Mouse (Mus musculus) forebrain, embryonic 16.5 days (tissue): Measurements from ENCODE around the gene Ublcp1. TPM values are rescaled to one million over a fixed set of nuclear protein-coding genes. Genes with fewer than 3 reads are reported as not detected.

Source experiments
- ATAC-seq: fragments of 200-750 bp; cut with Nextera tagmentation; 2 replicates; pipeline ENCODE4 v1.8.0; 2017; ENCODE audit warnings: mild to moderate bottlenecking, moderate library complexity
- H3K27ac ChIP-seq: fragments of 300-500 bp; sonication (generic); 2 replicates; pipeline ENCODE4 v1.5.1; 2014; ENCODE audit warnings: low read length, control low read depth
- H3K27me3 ChIP-seq: fragments of 300-500 bp; sonication (generic); replicated peaks from 2 replicates; pipeline ENCODE4 v1.6.1; 2014; ENCODE audit warnings: low read length; ENCODE audit not compliant: control insufficient read depth, insufficient read depth
- H3K36me3 ChIP-seq: fragments of 300-500 bp; sonication (generic); 2 replicates; pipeline ENCODE4 v1.6.1; 2014; ENCODE audit not compliant: control insufficient read depth, insufficient read depth
- H3K4me1 ChIP-seq: fragments of 300-500 bp; sonication (generic); replicated peaks from 2 replicates; pipeline ENCODE4 v1.6.1; 2014; ENCODE audit warnings: low read length; ENCODE audit not compliant: control insufficient read depth, insufficient read depth
- H3K4me2 ChIP-seq: fragments of 300-500 bp; sonication (generic); 2 replicates; pipeline ENCODE4 v1.6.1; 2014; ENCODE audit warnings: mild to moderate bottlenecking, low read length, control low read depth
- H3K4me3 ChIP-seq: fragments of 300-500 bp; sonication (generic); replicated peaks from 2 replicates; pipeline ENCODE4 v1.5.1; 2014; ENCODE audit warnings: mild to moderate bottlenecking, low read length, control low read depth
- H3K9ac ChIP-seq: fragments of 300-500 bp; sonication (generic); replicated peaks from 2 replicates; pipeline ENCODE4 v1.6.1; 2014; ENCODE audit warnings: low read depth, low read length, control low read depth
- H3K9me3 ChIP-seq: fragments of 300-500 bp; sonication (generic); 2 replicates; pipeline ENCODE4 v1.6.1; 2016; ENCODE audit warnings: low read length; ENCODE audit not compliant: control insufficient read depth
- WGBS: fragments of 180-500 bp; shearing (Covaris S2); extraction: QIAGEN DNeasy Blood & Tissue Kit; methylation state at CpG from one replicate; pipeline ENCODE4 v1.1.7; 2014; 5-methylcytosine and 5-hydroxymethylcytosine counted together
- microRNA-seq: library from miRNA; unstranded; fragments of <30 nt; microRNA quantifications from one replicate; pipeline ENCODE4, GENCODE M21; 2017
- polyA plus RNA-seq: library from polyadenylated mRNA; unstranded; fragments of >200 nt; fragmentation: Nextera tagmentation; extraction: Ambion mirVana; gene quantifications from 2 replicates; pipeline ENCODE4 v1.2.1, GENCODE M21; 2015

Ublcp1 gene
- polyA plus RNA-seq, 1 experiment from 2014 or later, result 53.1 TPM

DNA sequence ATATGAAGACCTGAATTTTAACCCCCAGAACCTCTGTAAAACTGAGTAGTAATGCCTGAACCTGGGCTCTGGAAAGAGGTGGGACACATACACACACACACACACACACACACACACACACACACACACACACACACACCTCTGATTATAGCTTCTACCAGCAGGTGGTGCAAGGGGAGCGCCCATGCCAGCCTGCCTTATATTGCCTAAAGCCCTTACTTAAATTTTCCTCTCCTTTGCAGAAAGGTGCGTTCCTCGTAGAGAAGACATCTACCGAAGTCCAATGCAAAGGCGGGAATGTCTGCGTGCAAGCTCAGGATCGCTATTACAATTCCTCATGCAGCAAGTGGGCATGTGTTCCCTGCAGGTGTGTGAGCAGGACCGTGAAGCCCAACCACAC is 58.0 kb downstream of the Ublcp1 start:
- Histone ChIP-seq H3K9ac (no peak overlapping the region), H3K27me3 (no peaks in the 10 kb centered on the region; the same call in 1 of the 2 replicates), H3K36me3 (no peaks in the 10 kb centered on the region), H3K9me3 (no peaks in the 10 kb centered on the region), H3K4me1 (no peaks in the 10 kb centered on the region), H3K4me2 (no peak overlapping the region), H3K27ac (no peak overlapping the region), H3K4me3 (no peak overlapping the region)
- no peak for ATAC-seq
- 89% methylated on average over 8 of the region's 8 CpGs for WGBS

DNA sequence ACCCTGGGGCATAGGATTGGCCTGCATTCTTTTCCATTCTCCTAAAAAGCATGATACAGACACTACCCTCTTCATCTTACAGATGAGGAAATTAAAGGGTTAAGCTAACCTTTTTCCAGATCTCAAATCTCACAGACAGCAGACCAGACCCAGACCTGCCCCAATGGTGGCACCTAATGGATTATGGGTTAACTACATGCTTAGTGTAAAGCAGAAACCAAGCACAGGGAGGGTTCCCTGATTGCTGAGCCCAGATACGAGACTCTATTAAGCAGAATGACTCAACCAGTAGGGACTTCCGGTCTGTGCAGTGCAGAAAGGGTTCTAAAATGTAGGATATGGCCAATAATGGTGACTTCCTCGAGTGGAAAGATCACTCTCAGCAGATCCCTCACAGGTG is 59.9 kb downstream of the Ublcp1 start:
- H3K27me3 ChIP-seq, result no peaks in the 10 kb centered on the region; the same call in 1 of the 2 replicates
- H3K9ac ChIP-seq, result no peak overlapping the region
- H3K27ac ChIP-seq, result no peak overlapping the region
- H3K9me3 ChIP-seq, result no peaks in the 10 kb centered on the region
- H3K4me2 ChIP-seq, result no peak overlapping the region
- 0 out of 2 replicates have a peak, but pooled peaks cover 3% of the 10 kb centered on the region for H3K4me1 ChIP-seq
- no peak overlapping the region for H3K4me3 ChIP-seq
- WGBS, result 67% methylated on average over 3 of the region's 3 CpGs
- no peak for ATAC-seq
- H3K36me3 ChIP-seq, result no peaks in the 10 kb centered on the region

DNA sequence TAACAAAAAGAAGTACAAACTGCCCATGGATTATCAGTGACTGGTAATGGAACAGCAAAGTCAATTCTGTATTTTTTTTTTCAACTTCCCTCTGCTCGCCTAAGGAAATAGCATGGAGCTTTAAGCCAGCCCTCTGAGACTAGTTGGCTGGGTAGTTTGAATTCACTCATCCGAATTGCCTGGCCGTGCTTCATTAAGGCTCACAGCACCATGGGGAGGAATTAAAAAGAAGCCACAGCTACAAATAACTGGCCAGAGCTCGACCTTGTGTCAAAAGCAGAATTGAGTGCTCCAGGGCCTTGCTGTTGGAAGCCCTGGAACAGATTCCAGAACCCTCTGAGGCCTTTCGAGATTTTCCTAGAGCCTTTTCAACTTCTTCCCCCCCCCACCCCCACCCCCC is 61.7 kb downstream of the Ublcp1 start:
- Histone ChIP-seq H3K4me2 (no peak overlapping the region), H3K36me3 (no peaks in the 10 kb centered on the region), H3K9ac (no peak overlapping the region), H3K9me3 (no peaks in the 10 kb centered on the region), H3K4me1 (0 out of 2 replicates have a peak, but pooled peaks cover 3% of the 10 kb centered on the region), H3K27me3 (no peaks in the 10 kb centered on the region; the same call in 1 of the 2 replicates), H3K27ac (no peak overlapping the region), H3K4me3 (no peak overlapping the region)
- ATAC-seq, result no peak
- 16% methylated on average over 5 of the region's 5 CpGs for WGBS

DNA sequence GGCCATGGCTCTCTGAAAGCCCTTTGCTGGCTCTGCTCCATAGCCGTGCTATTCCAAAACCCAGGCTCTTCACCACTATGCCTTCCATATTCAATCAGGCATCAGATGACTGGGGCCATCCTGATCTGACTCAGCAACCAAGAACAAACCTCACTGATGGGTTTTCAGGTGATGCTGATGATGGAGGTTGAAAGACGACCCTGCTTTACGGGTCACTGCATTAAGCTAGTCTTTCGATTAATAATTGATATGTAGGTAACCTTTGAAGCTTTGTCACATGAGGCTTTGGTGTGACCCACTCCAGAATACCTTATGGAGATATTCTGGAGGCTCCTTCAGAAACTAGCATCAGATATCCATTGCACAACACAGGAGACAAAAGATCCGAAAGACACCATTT is 63.8 kb downstream of the Ublcp1 start:
- Histone ChIP-seq H3K4me3 (no peak overlapping the region), H3K27me3 (no peaks in the 10 kb centered on the region; the same call in 1 of the 2 replicates), H3K4me1 (peaks cover 14% of the 10 kb centered on the region), H3K4me2 (no peak overlapping the region), H3K36me3 (no peaks in the 10 kb centered on the region), H3K9me3 (no peaks in the 10 kb centered on the region), H3K9ac (no peak overlapping the region), H3K27ac (no peak overlapping the region)
- ATAC-seq, result no peak
- WGBS, result 64% methylated on average over 5 of the region's 5 CpGs

DNA sequence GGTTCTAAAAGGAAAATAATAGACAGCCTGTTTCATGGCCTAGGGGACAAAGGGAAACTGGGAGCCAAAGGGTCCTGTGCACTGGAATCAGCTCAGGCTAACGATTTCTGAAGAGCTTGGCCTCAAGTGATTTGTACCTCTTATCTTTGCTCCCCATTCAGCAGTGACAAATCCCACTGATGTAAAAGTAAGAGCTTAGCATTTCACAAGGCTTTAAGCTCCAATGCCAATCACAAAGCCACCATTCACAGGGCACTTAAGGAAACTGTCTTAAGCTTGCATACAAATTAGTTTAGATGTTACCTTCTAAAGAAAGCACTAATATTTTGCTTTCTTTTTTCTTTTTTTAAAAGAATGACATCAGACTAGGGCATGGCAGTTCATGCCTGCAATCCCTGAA is 64.3 kb downstream of the Ublcp1 start:
- Histone ChIP-seq H3K9me3 (no peaks in the 10 kb centered on the region), H3K9ac (no peak overlapping the region), H3K4me3 (no peak overlapping the region), H3K27me3 (no peaks in the 10 kb centered on the region; the same call in 1 of the 2 replicates), H3K4me1 (peaks cover 14% of the 10 kb centered on the region), H3K36me3 (no peaks in the 10 kb centered on the region), H3K4me2 (no peak overlapping the region), H3K27ac (no peak overlapping the region)
- 6% methylated on average over 1 of the region's 1 CpGs for WGBS
- ATAC-seq, result no peak

DNA sequence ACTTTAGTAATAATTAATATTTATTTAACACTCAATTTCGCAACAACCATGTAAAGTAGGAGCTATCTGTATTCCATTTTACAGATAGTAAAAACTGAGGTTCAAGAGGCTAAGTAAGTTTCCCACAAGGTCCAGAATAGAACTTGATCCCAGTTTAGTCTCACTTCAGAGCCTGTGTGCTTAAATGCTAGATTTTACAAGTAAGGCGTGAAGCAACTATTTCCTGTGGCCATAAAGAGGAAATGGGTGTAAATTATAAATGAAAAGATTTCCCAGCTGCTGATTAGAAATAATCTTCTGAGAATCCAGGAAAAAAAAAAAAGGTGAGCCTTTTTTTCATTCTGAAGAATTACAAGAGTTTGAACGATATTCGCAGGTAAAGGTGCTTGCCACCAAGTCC is 65.2 kb downstream of the Ublcp1 start:
- no peaks in the 10 kb centered on the region for H3K36me3 ChIP-seq
- no peaks in the 10 kb centered on the region for H3K9me3 ChIP-seq
- ATAC-seq, result no peak
- H3K4me1 ChIP-seq, result peaks cover 14% of the 10 kb centered on the region
- no peak overlapping the region for H3K27ac ChIP-seq
- H3K4me2 ChIP-seq, result no peak overlapping the region
- WGBS, result 90% methylated on average over 4 of the region's 4 CpGs
- H3K4me3 ChIP-seq, result no peak overlapping the region
- no peaks in the 10 kb centered on the region for H3K27me3 ChIP-seq
- H3K9ac ChIP-seq, result no peak overlapping the region

Small RNA genes lying within 50 kb of the gene (microRNA-seq; reads per million reads assigned to microRNA genes)
- gene Gm22121, result not detected

Other genes with a start within 250 kb of the Ublcp1 start
- 0.11 TPM in 1 of 2 replicates, not detected in the other for gene Il12b, start 70.4 kb downstream of the Ublcp1 start, polyA plus RNA-seq
- 89.0 and 89.5 TPM in 2 replicates for gene Rnf145, start 48.5 kb upstream of the Ublcp1 start, polyA plus RNA-seq
- 33.9 and 43.7 TPM in 2 replicates for gene Ebf1, start 146.8 kb upstream of the Ublcp1 start, polyA plus RNA-seq